Mouse (Mus musculus) A20 (cell line): ENCODE data around the gene Tgfa.

Experiments
- DNase-seq: peaks from one replicate; pipeline ENCODE4 v3.0.0-alpha.2; 2011; ENCODE audit warnings: low read depth, low spot score

Gene Tgfa

DNA sequence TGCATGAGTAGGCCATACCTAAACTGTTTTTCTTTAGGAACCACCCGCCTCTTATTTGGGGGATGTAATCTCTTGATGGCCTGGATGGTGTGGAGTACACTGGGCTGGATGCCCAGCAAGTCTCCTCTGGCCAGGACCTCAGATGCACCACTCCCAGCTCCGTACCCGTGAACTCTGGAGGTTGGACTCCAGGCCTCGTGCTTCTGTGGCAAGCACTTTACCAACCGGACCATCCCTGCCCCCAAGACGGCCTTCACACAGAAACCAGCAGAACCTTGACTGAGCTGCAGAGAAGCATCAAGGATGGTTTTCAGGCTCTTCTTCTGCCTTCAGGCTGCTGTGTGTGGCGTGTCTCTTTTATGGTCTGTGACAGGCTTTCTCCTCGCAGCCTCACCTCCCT is 98.3 kb downstream of the Tgfa start:
- DNase-seq = no peak

DNA sequence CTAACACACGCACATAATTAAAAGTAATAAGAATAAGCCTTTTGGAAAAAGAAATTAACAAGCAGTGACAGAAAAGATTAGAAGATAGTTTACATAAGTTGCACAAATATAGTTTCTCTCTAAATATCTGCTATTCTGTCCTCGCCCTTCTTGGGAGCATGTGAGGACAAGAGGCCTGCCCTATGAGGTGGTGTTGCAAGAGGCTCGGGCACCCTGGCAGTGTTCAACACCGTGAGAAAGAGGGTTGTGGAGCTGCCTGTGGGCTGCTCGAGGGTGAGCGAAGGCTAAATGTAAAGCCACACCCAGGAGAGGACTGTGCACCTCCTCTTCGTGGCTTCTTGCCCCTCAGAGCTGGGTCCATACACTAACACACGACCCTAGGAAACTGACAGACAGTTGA is 100.4 kb downstream of the Tgfa start:
- DNase-seq = no peak

DNA sequence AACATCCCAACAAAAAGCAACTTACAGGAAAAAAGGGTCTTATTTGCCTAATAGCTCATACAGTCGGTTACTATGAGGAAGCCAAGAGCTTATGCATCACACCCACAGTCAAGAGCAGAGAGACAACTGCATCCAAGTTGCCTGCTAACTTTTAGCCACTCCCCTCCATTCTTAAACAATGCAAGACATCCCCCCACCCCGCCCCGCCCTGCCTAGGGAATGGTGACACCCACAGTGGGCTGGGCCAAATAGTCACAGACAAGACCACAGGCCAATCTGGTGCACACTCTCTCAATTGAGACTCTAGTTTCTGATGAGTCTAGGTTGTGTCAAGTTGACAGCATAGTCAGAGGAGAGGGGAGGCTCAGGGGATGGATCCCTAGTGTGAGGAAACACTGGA is 101.1 kb downstream of the Tgfa start:
- no peak for DNase-seq

GRCm38 (mm10) chr6:86296938-86297337 is 101.9 kb downstream of the Tgfa start:
- no peak for DNase-seq

- DNase-seq = peak; percentile 12
Observed at GRCm38 (mm10) chr6:86298961-86299360, 103.9 kb downstream of the Tgfa start.

DNA sequence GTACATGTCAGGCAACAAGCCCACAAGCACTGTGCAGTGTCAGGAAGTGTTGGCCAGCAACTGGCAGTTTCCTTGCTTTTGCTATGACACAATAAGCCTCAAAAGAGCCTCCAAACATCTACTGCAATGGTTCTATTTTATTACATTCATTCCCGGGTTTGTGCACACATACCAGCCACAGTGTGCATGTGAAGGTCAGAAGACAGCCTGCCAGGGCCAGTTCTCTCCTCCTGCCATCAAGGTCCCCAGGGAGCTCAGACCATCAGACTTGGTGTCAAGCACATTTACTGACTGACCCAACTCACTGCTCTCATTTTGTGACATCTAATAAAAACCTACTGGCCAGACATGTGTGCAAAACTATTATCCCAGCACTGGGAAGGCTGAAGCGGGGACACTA is 104.4 kb downstream of the Tgfa start:
- no peak for DNase-seq

GRCm38 (mm10) chr6:86305680-86306079 is 110.7 kb downstream of the Tgfa start:
- DNase-seq = no peak

DNA sequence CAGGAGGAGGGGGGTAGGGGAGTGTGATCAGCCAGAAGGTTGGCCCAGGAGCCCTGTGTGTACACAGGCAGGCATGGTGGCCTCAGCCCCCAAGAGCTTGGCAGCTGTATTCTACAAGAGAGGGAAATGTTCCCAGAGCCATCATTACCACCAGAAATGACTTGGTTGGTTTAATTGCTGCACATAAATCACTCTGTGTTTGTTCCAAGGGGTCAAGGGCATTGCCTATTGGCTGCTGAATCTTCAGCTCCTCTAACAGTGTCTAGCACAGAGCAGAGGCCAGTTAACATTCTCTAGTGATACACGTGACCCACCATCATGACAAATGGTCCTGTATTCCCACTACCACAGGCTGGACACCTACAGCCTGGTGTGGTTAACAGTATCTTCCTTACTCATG is 119.0 kb downstream of the Tgfa start:
- DNase-seq = no peak

DNA sequence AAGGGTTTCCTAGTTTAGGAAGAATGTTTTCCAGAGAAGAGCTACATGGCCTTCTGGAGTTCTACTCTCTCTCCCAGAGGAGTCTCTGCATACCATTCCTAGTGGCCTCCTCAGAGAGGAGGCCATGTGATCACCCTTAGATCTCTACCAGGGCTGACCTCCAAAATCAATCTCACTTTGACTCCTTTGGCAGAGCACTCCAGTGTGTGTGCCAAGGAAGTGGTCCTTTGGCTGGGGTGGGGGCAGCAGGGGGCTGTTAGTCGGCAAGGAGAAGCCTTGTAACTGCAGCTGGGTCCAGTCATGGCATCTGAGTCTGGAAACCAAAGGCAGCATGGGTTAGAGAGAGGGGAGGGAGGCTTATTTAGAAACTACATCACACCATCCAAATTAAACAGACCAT is 122.0 kb downstream of the Tgfa start:
- no peak for DNase-seq

- DNase-seq = no peak
Observed at GRCm38 (mm10) chr6:86318855-86319254, 123.8 kb downstream of the Tgfa start.

GRCm38 (mm10) chr6:86322031-86322563 is 127.1 kb downstream of the Tgfa start:
- DNase-seq = no peak

DNA sequence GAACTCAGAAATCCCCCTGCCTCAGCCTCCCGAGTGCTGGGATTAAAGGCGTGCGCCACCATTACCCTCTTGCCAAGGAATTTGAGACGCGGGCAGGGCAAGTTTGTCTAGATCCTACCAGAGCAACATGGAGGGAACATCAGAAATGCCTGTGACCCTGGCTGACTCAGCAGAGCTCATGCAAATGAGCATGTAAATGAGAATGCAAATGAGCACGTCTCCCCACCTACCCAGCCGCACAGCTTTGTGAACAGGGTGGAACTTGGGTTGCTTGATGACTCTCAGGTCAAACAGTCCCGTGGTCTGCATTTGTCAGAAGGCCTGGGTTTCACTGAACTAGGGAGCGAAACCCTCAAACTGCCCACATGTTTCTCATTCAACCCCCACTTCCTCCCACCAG is 128.0 kb downstream of the Tgfa start:
- DNase-seq = peak; percentile 11

DNA sequence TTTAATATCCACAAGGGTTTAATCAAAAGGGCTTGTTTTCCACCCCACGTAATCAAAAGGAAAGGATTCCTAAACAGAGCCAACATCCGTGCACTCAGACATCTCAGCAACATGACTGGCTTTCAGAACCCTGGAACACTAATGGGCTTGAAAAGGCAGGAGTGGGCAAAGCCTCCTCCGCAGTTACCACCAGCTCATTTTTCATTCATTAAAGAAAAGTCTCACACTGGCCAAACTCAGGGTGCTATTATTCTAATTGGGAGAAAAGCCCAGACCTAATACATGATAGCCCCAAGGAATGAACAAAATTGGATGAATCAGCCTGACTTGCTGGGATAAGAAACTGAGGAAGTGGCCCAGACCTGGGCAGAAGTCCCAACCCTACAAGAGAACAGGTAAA is 129.4 kb downstream of the Tgfa start:
- DNase-seq = no peak
